Comparison of ENCODE assay signal across 12 mouse cellular contexts in genomic region chr14:22609261-22610245, GRCm38 (mm10).
DNase-seq lines count a peak whose midpoint lies in the region; ATAC-seq lines count a peak whose summit lies in the region.
"Had no signal": no experiment of that assay in that cellular context is flagged by ENCODE, and none has a peak within 500 bp of the region (broad histone marks: within the 10 kb centered on the region; RNA-seq: fewer than 3 reads in every experiment).

No protein-coding gene starts in this region.

- no peak overlapping the region for H3K9ac ChIP-seq in midbrain, embryonic 11.5 days (ENCODE audit: low read length)
- no peak overlapping the region for H3K9ac ChIP-seq in midbrain, embryonic 13.5 days (replicated peaks)
- H3K9ac ChIP-seq in limb, embryonic 13.5 days: no peak overlapping the region
- H3K9ac ChIP-seq in hindbrain, embryonic 11.5 days (ENCODE audit: low read depth, low read length): no peak overlapping the region
- H3K9ac ChIP-seq: forebrain, postnatal 0 days; intestine, embryonic 15.5 days had no signal

- no peaks in the 10 kb centered on the region for H3K4me1 ChIP-seq in midbrain, embryonic 11.5 days (ENCODE audit: control insufficient read depth, insufficient read depth, low read length)
- H3K4me1 ChIP-seq in midbrain, embryonic 13.5 days (replicated peaks): no peaks in the 10 kb centered on the region
- peaks cover 31% of the 10 kb centered on the region for H3K4me1 ChIP-seq in limb, embryonic 13.5 days
- H3K4me1 ChIP-seq in hindbrain, embryonic 11.5 days (replicated peaks; ENCODE audit: control insufficient read depth, insufficient read depth, low read length): no peaks in the 10 kb centered on the region
- peaks cover 4% of the 10 kb centered on the region; the same call in 1 of the 2 replicates for H3K4me1 ChIP-seq in heart, embryonic 10.5 days

- 83% methylated on average over 13 of the region's 13 CpGs for WGBS in midbrain, embryonic 11.5 days
- 81% methylated on average over 13 of the region's 13 CpGs for WGBS in midbrain, embryonic 13.5 days
- 26% methylated on average over 13 of the region's 13 CpGs for WGBS in limb, embryonic 13.5 days
- WGBS in hindbrain, embryonic 11.5 days: 83% methylated on average over 13 of the region's 13 CpGs
- WGBS in heart, embryonic 10.5 days: 74% methylated on average over 13 of the region's 13 CpGs

- no peak for ATAC-seq in midbrain, embryonic 11.5 days (ENCODE audit: low FRiP score)
- ATAC-seq in midbrain, embryonic 13.5 days: no peak
- peak; percentile 79 for ATAC-seq in limb, embryonic 13.5 days (ENCODE audit: low FRiP score, low read depth)
- no peak for ATAC-seq in hindbrain, embryonic 11.5 days (ENCODE audit: low FRiP score)
- ATAC-seq: forebrain, postnatal 0 days; intestine, embryonic 15.5 days had no signal

- intact Hi-C loops in gastrocnemius, postnatal 36 days (cut with DNase I): no loop called here

- H3K4me3 ChIP-seq in midbrain, embryonic 11.5 days (ENCODE audit: low read depth, low read length): no peak overlapping the region
- H3K4me3 ChIP-seq in midbrain, embryonic 13.5 days (replicated peaks): no peak overlapping the region
- H3K4me3 ChIP-seq in limb, embryonic 13.5 days: no peak overlapping the region
- no peak overlapping the region for H3K4me3 ChIP-seq in hindbrain, embryonic 11.5 days (ENCODE audit: low read depth, low read length)
- H3K4me3 ChIP-seq in heart, embryonic 10.5 days: no peak overlapping the region
- H3K4me3 ChIP-seq: intestine, embryonic 15.5 days had no signal

- peak; percentile 20 for DNase-seq in gastrocnemius, adult 18-20 months (ENCODE audit: low spot score)
- DNase-seq in gastrocnemius, postnatal 36 days: no peak
- DNase-seq in midbrain, embryonic 11.5 days (ENCODE audit: low spot score, missing footprints): peak; percentile 77
- DNase-seq in left cerebral cortex, adult 18-20 months (ENCODE audit: low spot score in 2 of 2): no peak
- DNase-seq in hindbrain, embryonic 11.5 days (ENCODE audit: low spot score): no peak
- DNase-seq in heart, embryonic 10.5 days (ENCODE audit: low spot score): no peak
- DNase-seq: B cell, adult 2 months; cerebellum, adult 11 months; forebrain, postnatal 0 days had no signal

- H3K36me3 ChIP-seq in midbrain, embryonic 11.5 days (ENCODE audit: control insufficient read depth, insufficient read depth, low read length): no peaks in the 10 kb centered on the region
- no peaks in the 10 kb centered on the region for H3K36me3 ChIP-seq in midbrain, embryonic 13.5 days
- no peaks in the 10 kb centered on the region for H3K36me3 ChIP-seq in limb, embryonic 13.5 days
- no peaks in the 10 kb centered on the region for H3K36me3 ChIP-seq in hindbrain, embryonic 11.5 days (ENCODE audit: control insufficient read depth, insufficient read depth, low read length)
- H3K36me3 ChIP-seq in heart, embryonic 10.5 days: no peaks in the 10 kb centered on the region
- H3K36me3 ChIP-seq: intestine, embryonic 15.5 days had no signal

- H3K9me3 ChIP-seq in midbrain, embryonic 11.5 days (ENCODE audit: control insufficient read depth, low read length): no peaks in the 10 kb centered on the region
- H3K9me3 ChIP-seq in midbrain, embryonic 13.5 days: no peaks in the 10 kb centered on the region
- no peaks in the 10 kb centered on the region; the same call in 1 of the 2 replicates for H3K9me3 ChIP-seq in limb, embryonic 13.5 days
- no peaks in the 10 kb centered on the region for H3K9me3 ChIP-seq in hindbrain, embryonic 11.5 days (ENCODE audit: control insufficient read depth, low read length)
- H3K9me3 ChIP-seq in heart, embryonic 10.5 days: no peaks in the 10 kb centered on the region
- H3K9me3 ChIP-seq: intestine, embryonic 15.5 days had no signal

- H3K27me3 ChIP-seq in midbrain, embryonic 11.5 days (ENCODE audit: control insufficient read depth, insufficient read depth, low read length): no peaks in the 10 kb centered on the region
- no peaks in the 10 kb centered on the region for H3K27me3 ChIP-seq in midbrain, embryonic 13.5 days
- peaks cover 16% of the 10 kb centered on the region for H3K27me3 ChIP-seq in limb, embryonic 13.5 days
- H3K27me3 ChIP-seq in hindbrain, embryonic 11.5 days (ENCODE audit: control insufficient read depth, insufficient read depth, low read length): no peaks in the 10 kb centered on the region
- H3K27me3 ChIP-seq in heart, embryonic 10.5 days (ENCODE audit: insufficient read depth, poor library complexity, severe bottlenecking): no peaks in the 10 kb centered on the region
- H3K27me3 ChIP-seq: intestine, embryonic 15.5 days had no signal

- H3K27ac ChIP-seq in midbrain, embryonic 11.5 days (ENCODE audit: low read depth, low read length): no peak overlapping the region
- H3K27ac ChIP-seq in midbrain, embryonic 13.5 days: no peak overlapping the region
- H3K27ac ChIP-seq in limb, embryonic 13.5 days: 0 out of 2 replicates have a peak overlapping the region, but pooled peaks have one; percentile 10
- H3K27ac ChIP-seq in hindbrain, embryonic 11.5 days (ENCODE audit: low read depth, low read length): no peak overlapping the region
- no peak overlapping the region for H3K27ac ChIP-seq in heart, embryonic 10.5 days
- H3K27ac ChIP-seq: intestine, embryonic 15.5 days had no signal

- H3K4me2 ChIP-seq in midbrain, embryonic 11.5 days: no peak overlapping the region
- H3K4me2 ChIP-seq in midbrain, embryonic 13.5 days (replicated peaks): no peak overlapping the region
- 0 out of 2 replicates have a peak overlapping the region, but pooled peaks have one; percentile 9 for H3K4me2 ChIP-seq in limb, embryonic 13.5 days (replicated peaks)
- no peak overlapping the region for H3K4me2 ChIP-seq in hindbrain, embryonic 11.5 days (replicated peaks; ENCODE audit: low read depth, low read length)
- H3K4me2 ChIP-seq: intestine, embryonic 15.5 days had no signal

Comparison
In these comparisons a context has a peak if more than half of its experiments do, and no peak if none do; other contexts are left out.
1. DNase-seq: peak in gastrocnemius, adult 18-20 months (single experiment) and midbrain, embryonic 11.5 days (single experiment); none in gastrocnemius, postnatal 36 days (0 of 2), left cerebral cortex, adult 18-20 months (0 of 2), hindbrain, embryonic 11.5 days (single experiment) and heart, embryonic 10.5 days (single experiment).